Mouse (Mus musculus) liver, embryonic 14.5 days (tissue): ENCODE results near the gene Ampd3.

Experiments
- CTCF ChIP-seq: IDR thresholded peaks from 2 replicates; pipeline ENCODE4 v1.5.1; 2016; ENCODE audit warnings: antibody characterized with exemption, low read depth, control low read depth
- EP300 ChIP-seq: IDR thresholded peaks from 2 replicates; pipeline ENCODE4 v1.6.1; 2016; ENCODE audit warnings: antibody characterized with exemption, low read depth

DNA sequence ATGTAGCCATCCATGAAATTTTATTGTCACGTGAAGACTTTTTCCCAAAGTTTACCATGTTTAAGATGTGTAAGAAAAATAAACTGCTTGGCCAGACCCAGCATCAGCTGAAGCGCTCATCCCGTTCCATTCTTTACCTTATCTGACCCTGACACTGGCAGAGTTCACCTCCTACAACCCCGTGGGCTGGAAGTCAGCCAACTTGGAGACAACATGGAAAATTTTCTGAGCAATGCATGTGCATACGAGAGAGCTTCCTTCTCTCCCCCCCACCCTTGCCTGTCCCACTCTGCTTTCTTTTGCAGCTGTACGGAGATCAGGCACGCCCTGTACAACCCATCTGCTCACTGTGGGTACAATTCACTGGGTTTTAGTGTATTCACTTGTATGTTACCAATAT, 14.1 kb downstream of the Ampd3 start:
- TF ChIP-seq EP300 (no peak), CTCF (no peak)
